Mouse (Mus musculus): ENCODE measurements around the gene Tbp. TPM values are rescaled to one million over a fixed set of nuclear protein-coding genes. Genes with fewer than 3 reads are reported as not detected.

The Tbp gene
- 68.8 TPM for polyA plus RNA-seq (2015; fragmentation: Illumina TruSeq; extraction: RNeasy Lipid Tissue Mini Kit (QIAGEN cat#74804); ENCODE audit: insufficient read depth, low replicate concordance)

DNA sequence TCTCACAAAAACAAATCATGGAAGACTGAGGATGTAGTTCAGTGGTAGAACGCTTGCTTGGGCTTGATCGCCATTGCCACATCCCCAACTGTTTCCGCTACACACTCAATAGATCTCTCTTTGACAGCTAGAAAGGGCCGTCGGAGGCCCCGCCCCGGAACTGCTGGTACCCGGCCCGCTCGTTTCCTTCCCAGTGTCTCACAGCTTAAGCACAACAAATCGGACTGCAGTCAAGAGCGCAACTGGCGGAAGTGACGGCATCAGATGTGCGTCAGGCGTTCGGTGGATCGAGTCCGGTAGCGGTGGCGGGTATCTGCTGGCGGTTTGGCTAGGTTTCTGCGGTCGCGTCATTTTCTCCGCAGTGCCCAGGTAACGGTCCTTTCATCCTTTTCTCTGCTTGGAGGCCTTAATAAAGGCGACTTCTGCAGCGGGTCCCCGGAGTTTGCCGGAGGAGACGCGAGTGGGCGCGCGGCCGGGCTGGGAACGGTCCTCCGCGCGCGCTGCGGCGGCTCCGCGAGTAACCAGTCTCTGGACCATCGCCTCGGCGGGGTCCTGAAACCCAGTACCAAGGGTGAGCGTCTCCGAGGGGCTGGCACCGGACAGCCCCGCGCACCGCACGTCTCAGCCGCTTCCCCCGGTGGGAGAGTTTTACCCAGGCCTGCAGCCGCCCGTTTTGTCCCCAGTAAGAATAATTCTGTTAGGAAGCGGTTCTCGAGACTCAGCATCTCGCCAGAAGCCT, at the start of gene Tbp, which contains the start of gene Psmb1:
Tbp (plus strand) TSS at position 233 of the 739 bp plus-strand sequence.
Psmb1 (minus strand) TSS at position 96 of the 739 bp plus-strand sequence.

DNA sequence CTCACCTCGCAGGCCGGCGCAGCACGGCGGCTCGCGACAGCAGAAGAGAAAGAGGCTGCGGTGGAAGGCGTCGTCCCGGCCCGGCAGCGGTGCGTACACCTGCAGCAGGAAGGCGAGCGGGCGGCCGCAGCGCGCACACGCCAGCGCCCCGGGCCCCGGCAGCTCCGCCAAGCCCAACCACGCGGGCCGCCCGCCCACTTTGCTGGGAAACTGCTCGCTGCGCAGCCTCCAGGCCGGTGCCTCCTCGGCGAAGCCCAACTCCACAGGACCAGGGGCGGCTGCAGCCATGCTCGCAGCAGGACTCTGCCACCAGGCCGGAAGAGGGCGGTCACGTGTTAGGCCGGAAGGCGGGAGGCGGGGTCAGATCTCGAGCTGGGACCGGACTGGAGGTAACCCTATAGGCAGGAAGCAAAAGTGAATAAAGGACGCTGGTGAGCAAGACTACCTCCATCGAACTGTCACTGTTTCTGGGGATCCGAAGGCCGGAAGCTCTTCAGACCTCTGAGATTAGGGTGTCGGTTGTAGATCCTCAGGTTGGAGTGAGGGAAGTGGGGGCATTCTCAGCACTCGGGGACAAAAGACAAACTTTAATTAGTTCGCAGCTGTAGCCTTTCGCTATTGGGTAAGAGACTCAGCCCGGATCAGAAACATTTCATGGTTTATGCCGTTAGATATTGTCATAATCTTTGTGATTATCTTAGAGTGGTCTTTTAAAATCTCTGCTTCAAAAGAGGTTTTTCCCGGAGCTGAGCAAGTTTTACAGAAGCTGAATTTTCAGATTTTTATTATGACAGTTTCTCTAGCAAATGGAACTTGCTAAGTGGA, 27.5 kb downstream of the Tbp start, which contains the start of gene Pdcd2:
Pdcd2 (minus strand) TSS at position 316 of the 825 bp plus-strand sequence.

DNA sequence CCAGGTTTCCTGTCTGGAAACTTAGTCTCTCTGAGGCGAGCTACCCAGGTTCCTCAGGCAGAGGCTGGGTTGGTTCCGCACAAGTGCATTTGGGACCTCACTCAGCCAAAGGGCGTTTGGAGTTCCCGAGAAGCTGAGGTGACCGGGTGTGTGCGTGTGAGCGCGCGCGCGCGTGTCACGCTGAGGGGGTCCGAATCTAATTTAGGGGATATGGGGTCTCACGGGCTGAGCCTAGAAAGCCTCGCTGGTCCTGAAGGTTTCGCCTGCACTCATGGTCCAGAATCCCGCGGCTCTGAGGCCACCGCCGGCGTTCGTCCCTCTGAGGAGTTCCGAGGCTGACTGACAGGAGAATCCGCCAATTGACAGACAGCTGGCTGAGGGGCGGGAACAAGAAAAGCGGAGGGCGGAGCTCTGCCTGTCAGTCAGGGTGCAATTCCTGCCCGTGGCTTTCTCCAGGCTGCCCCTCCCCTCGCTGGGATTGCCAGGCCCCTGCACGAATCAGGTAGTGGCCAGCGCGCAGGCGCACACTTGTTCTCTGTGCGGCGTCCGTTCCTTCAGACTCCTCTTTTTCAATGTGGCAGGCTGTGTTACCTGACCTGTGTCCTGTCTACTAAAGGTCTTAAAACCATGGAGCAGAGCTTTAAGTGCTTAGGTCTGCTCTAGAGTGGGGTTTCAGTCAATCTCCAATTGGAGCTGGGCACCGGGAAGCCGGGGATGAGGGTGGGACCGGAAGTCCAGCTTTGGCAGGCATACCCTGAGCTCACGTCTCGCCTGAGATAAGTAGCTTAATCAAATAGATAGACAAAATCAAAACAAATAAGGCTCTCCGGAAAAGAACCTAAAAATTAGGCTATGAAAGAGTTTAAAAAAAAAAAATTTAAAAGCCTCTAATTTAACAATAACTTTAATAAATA, 64.6 kb downstream of the Tbp start, which contains the start of gene Prdm9:
Prdm9 (minus strand) TSS at position 341 of the 914 bp plus-strand sequence.

Other genes starting within 250 kb of the Tbp start
- gene Dll1, start 123.0 kb upstream of the Tbp start, polyA plus RNA-seq (2015; fragmentation: Illumina TruSeq; extraction: RNeasy Lipid Tissue Mini Kit (QIAGEN cat#74804); ENCODE audit: insufficient read depth, low replicate concordance): 39.4 TPM
- 36.9 TPM for gene Fam120b, start 103.7 kb upstream of the Tbp start, polyA plus RNA-seq (2015; fragmentation: Illumina TruSeq; extraction: RNeasy Lipid Tissue Mini Kit (QIAGEN cat#74804); ENCODE audit: insufficient read depth, low replicate concordance)
- 153 TPM for gene Psmb1, start 137 bp upstream of the Tbp start, polyA plus RNA-seq (2015; fragmentation: Illumina TruSeq; extraction: RNeasy Lipid Tissue Mini Kit (QIAGEN cat#74804); ENCODE audit: insufficient read depth, low replicate concordance)
- 54.0 TPM for gene Pdcd2, start 27.4 kb downstream of the Tbp start, polyA plus RNA-seq (2015; fragmentation: Illumina TruSeq; extraction: RNeasy Lipid Tissue Mini Kit (QIAGEN cat#74804); ENCODE audit: insufficient read depth, low replicate concordance)
- 34.3 TPM for gene Prdm9, start 64.5 kb downstream of the Tbp start, polyA plus RNA-seq (2015; fragmentation: Illumina TruSeq; extraction: RNeasy Lipid Tissue Mini Kit (QIAGEN cat#74804); ENCODE audit: insufficient read depth, low replicate concordance)
- gene Chd1, start 205.1 kb downstream of the Tbp start, polyA plus RNA-seq (2015; fragmentation: Illumina TruSeq; extraction: RNeasy Lipid Tissue Mini Kit (QIAGEN cat#74804); ENCODE audit: insufficient read depth, low replicate concordance): 55.0 TPM